In the genomic region with DNA sequence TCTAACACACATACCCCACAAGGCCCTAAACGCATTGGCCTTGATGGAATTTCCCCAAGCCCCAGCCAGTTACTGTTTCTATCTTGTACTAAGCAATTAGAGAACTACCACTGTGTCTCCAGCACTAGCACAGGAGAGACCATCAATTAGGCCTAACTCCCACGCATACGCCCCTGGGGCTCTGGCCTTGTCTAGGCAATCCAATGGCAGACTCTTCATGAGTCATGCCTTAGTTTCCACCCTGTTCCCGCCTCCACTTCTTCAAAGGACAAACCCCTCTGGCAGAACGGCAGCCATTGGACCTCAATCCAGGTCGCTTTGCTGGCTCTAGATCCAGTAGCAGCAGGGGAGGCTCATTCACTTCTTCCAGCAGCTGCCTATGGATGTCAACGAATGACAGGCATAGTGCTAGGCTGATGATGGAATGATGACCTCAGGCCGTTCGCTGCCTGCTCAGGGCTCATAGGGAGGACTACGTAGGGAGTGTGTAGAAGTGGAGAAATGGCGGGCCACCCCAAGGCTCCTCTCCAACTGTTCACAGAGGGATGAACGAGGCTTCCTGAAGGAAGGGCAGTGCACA, we compare ENCODE assay signal across 27 mouse cellular contexts.
A peak's percentile ranks its signal among the peaks of the same experiment; 100 is the strongest.
DNase-seq lines count a peak whose midpoint lies in the region; ATAC-seq and TF ChIP-seq lines count a peak whose summit lies in the region.
"Had no signal": no experiment of that assay in that cellular context is flagged by ENCODE, and none has a peak within 500 bp of the region (broad histone marks: within the 10 kb centered on the region; RNA-seq: fewer than 3 reads in every experiment).

No protein-coding gene starts in this region.

- no peak overlapping the region for H3K4me2 ChIP-seq in kidney, embryonic 15.5 days
- H3K4me2 ChIP-seq in lung, postnatal 0 days (replicated peaks; ENCODE audit: low read depth, low read length): no peak overlapping the region
- H3K4me2 ChIP-seq: embryonic facial prominence, embryonic 12.5 days; embryonic facial prominence, embryonic 15.5 days; forebrain, embryonic 12.5 days; forebrain, embryonic 15.5 days; heart, embryonic 13.5 days; hindbrain, embryonic 12.5 days; hindbrain, embryonic 15.5 days had no signal

- H3K9me3 ChIP-seq in kidney, embryonic 15.5 days (replicated peaks): no peaks in the 10 kb centered on the region
- H3K9me3 ChIP-seq in lung, postnatal 0 days (ENCODE audit: low read length): no peaks in the 10 kb centered on the region
- H3K9me3 ChIP-seq: embryonic facial prominence, embryonic 12.5 days; embryonic facial prominence, embryonic 15.5 days; forebrain, embryonic 12.5 days; forebrain, embryonic 15.5 days; heart, embryonic 10.5 days; heart, embryonic 13.5 days; hindbrain, embryonic 12.5 days; hindbrain, embryonic 15.5 days had no signal

- 62% methylated on average over 12 of the region's 12 CpGs for WGBS in olfactory bulb, adult 2 months
- 81% methylated on average over 12 of the region's 12 CpGs for WGBS in kidney, embryonic 15.5 days
- WGBS in lung, postnatal 0 days: 87% methylated on average over 12 of the region's 12 CpGs

- peak overlapping the region; percentile 23; the same call in 1 of the 2 replicates for H3K27ac ChIP-seq in olfactory bulb, adult 2 months (ENCODE audit: insufficient read depth, low read depth, low read length)
- H3K27ac ChIP-seq in kidney, embryonic 15.5 days: no peak overlapping the region
- no peak overlapping the region for H3K27ac ChIP-seq in lung, postnatal 0 days (ENCODE audit: low read length)
- H3K27ac ChIP-seq: embryonic facial prominence, embryonic 12.5 days; embryonic facial prominence, embryonic 15.5 days; forebrain, embryonic 12.5 days; forebrain, embryonic 15.5 days; heart, embryonic 10.5 days; heart, embryonic 13.5 days; hindbrain, embryonic 12.5 days; hindbrain, embryonic 15.5 days had no signal

- H3ac ChIP-seq in C2C12 (ENCODE audit: control insufficient read depth, insufficient read length, low read depth): no peak overlapping the region

- no peak overlapping the region for H3K4me3 ChIP-seq in C2C12 (ENCODE audit: insufficient read depth, poor library complexity, severe bottlenecking)
- no peak overlapping the region for H3K4me3 ChIP-seq in olfactory bulb, adult 2 months (ENCODE audit: insufficient read depth, low read depth, low read length)
- no peak overlapping the region for H3K4me3 ChIP-seq in kidney, embryonic 15.5 days (replicated peaks)
- H3K4me3 ChIP-seq in lung, postnatal 0 days (ENCODE audit: low read depth, low read length): no peak overlapping the region
- H3K4me3 ChIP-seq: embryonic facial prominence, embryonic 12.5 days; embryonic facial prominence, embryonic 15.5 days; forebrain, embryonic 12.5 days; forebrain, embryonic 15.5 days; heart, embryonic 10.5 days; heart, embryonic 13.5 days; hindbrain, embryonic 12.5 days; hindbrain, embryonic 15.5 days had no signal

- H3K9ac ChIP-seq in kidney, embryonic 15.5 days: no peak overlapping the region
- H3K9ac ChIP-seq in lung, postnatal 0 days (replicated peaks; ENCODE audit: low read depth): no peak overlapping the region
- H3K9ac ChIP-seq: embryonic facial prominence, embryonic 12.5 days; embryonic facial prominence, embryonic 15.5 days; forebrain, embryonic 12.5 days; forebrain, embryonic 15.5 days; heart, embryonic 13.5 days; hindbrain, embryonic 12.5 days; hindbrain, embryonic 15.5 days had no signal

- TF ChIP-seq POLR2A in olfactory bulb, adult 2 months (IDR thresholded peaks at IDR 0.05; ENCODE audit: insufficient read depth, low read depth, low read length): no peak

- no peaks in the 10 kb centered on the region for H3K79me2 ChIP-seq in C2C12 (ENCODE audit: control insufficient read depth, insufficient read depth)

- TF ChIP-seq EP300 in lung, postnatal 0 days (IDR thresholded peaks at IDR 0.05): no peak

- DNase-seq in R1 (ENCODE audit: low read depth, low spot score): peak; percentile 22
- DNase-seq in fat pad, adult 2 months (ENCODE audit: extremely low read depth, low read depth, low spot score): peak; percentile 19
- DNase-seq in lung, postnatal 0 days (ENCODE audit: low spot score): no peak
- no peak for DNase-seq in left cerebral cortex, postnatal 4 days
- DNase-seq: adrenal gland, adult 8-10 months; adrenal gland, postnatal 25 days; cerebellum, adult 18-20 months; cerebellum, adult 9-10 months; gastrocnemius, postnatal 25 days; heart, adult 18-20 months; heart, postnatal 14 days; heart, postnatal 4 days had no signal

- TF ChIP-seq CTCF in C2C12 (IDR thresholded peaks at IDR 0.05; ENCODE audit: control insufficient read depth, insufficient read depth, insufficient read length): no peak
- no peak for TF ChIP-seq CTCF in olfactory bulb, adult 2 months (IDR thresholded peaks at IDR 0.05; ENCODE audit: insufficient read depth, low read depth, low read length)
- TF ChIP-seq CTCF in lung, postnatal 0 days (IDR thresholded peaks at IDR 0.05): no peak

- no peaks in the 10 kb centered on the region for H3K79me3 ChIP-seq in C2C12 (ENCODE audit: low read depth)

- no peaks in the 10 kb centered on the region for H3K36me3 ChIP-seq in C2C12 (ENCODE audit: control insufficient read depth, insufficient read depth)
- H3K36me3 ChIP-seq in kidney, embryonic 15.5 days: no peaks in the 10 kb centered on the region
- H3K36me3 ChIP-seq in lung, postnatal 0 days (ENCODE audit: insufficient read depth, low read length): no peaks in the 10 kb centered on the region
- H3K36me3 ChIP-seq: embryonic facial prominence, embryonic 12.5 days; embryonic facial prominence, embryonic 15.5 days; forebrain, embryonic 12.5 days; forebrain, embryonic 15.5 days; G1E; heart, embryonic 13.5 days; hindbrain, embryonic 12.5 days; hindbrain, embryonic 15.5 days had no signal

- peaks cover 12% of the 10 kb centered on the region for H3K4me1 ChIP-seq in olfactory bulb, adult 2 months (ENCODE audit: control insufficient read depth, insufficient read depth, low read length)
- H3K4me1 ChIP-seq in kidney, embryonic 15.5 days: peaks cover 2% of the 10 kb centered on the region; the same call in 1 of the 2 replicates
- H3K4me1 ChIP-seq in lung, postnatal 0 days (ENCODE audit: insufficient read depth, low read depth, low read length): no peaks in the 10 kb centered on the region
- H3K4me1 ChIP-seq: embryonic facial prominence, embryonic 12.5 days; embryonic facial prominence, embryonic 15.5 days; forebrain, embryonic 12.5 days; forebrain, embryonic 15.5 days; heart, embryonic 13.5 days; hindbrain, embryonic 12.5 days; hindbrain, embryonic 15.5 days had no signal

- ATAC-seq in kidney, embryonic 15.5 days (replicated peaks; ENCODE audit: low FRiP score): no peak
- no peak for ATAC-seq in lung, postnatal 0 days
- ATAC-seq in granulocyte monocyte progenitor cell, adult 5-6 weeks (replicated peaks; ENCODE audit: poor library complexity, severe bottlenecking): no peak
- ATAC-seq: forebrain, embryonic 15.5 days; intestine, postnatal 0 days had no signal

- no peaks in the 10 kb centered on the region for H3K27me3 ChIP-seq in C2C12 (ENCODE audit: control insufficient read depth, insufficient read depth, insufficient read length)
- H3K27me3 ChIP-seq in kidney, embryonic 15.5 days: no peaks in the 10 kb centered on the region
- H3K27me3 ChIP-seq in lung, postnatal 0 days (replicated peaks; ENCODE audit: insufficient read depth, low read length): no peaks in the 10 kb centered on the region
- H3K27me3 ChIP-seq: CH12.LX; embryonic facial prominence, embryonic 12.5 days; embryonic facial prominence, embryonic 15.5 days; forebrain, embryonic 12.5 days; forebrain, embryonic 15.5 days; heart, embryonic 13.5 days; hindbrain, embryonic 12.5 days; hindbrain, embryonic 15.5 days had no signal

- intact Hi-C loops in left cerebral cortex, postnatal 4 days (cut with DNase I): no loop called here

TF ChIP-seq in C2C12, 6 proteins besides CTCF, POLR2A, EP300 and RAD21:
- TF ChIP-seq MYOD1 (IDR thresholded peaks at IDR 0.05; ENCODE audit: control insufficient read depth, insufficient read length, low read depth) (peak; percentile 74), MAX (IDR thresholded peaks at IDR 0.05) (no peak)

Comparison
In these comparisons a context has a peak if more than half of its experiments do, and no peak if none do; other contexts are left out.
1. DNase-seq: peak in R1 (single experiment) and fat pad, adult 2 months (single experiment); none in lung, postnatal 0 days (single experiment) and left cerebral cortex, postnatal 4 days (single experiment).